Mouse (Mus musculus) lung, postnatal 4 days (tissue): ENCODE results near the gene Rundc3a.
"Not testable (repeated sequence)": the region's sequence is repeated elsewhere in the genome, so short reads cannot be mapped to it uniquely, and the experiment has no call there.

Experiments
- DNase-seq, 2 experiments: peaks; one replicate each; pipeline ENCODE4 v3.0.0; 2021

The Rundc3a gene

DNA sequence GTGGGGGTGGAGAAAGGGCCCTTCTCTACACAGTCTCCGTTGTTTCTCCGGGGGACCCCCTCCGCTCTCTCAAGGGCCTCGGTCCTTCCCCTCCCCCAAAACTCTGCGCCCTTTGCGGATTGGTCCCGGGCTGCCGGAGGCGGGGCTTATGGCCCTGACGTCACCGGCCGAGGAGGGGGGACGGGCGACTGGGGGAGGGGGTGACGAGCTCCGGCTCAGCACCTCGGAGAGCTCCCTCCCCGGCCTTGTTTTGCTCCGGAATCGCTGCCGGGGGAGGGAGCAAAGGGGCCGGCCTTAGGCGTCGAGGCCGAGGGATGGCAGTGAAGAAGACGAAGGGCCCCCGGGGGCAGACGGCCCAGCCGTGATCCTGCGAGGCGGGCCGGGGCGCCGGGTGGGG is at the start of gene Rundc3a:
Gene Rundc3a, plus strand, starts transcription at position 166 of the 397 bp plus-strand sequence.
- DNase-seq, result peak; percentile 87 to 88

DNA sequence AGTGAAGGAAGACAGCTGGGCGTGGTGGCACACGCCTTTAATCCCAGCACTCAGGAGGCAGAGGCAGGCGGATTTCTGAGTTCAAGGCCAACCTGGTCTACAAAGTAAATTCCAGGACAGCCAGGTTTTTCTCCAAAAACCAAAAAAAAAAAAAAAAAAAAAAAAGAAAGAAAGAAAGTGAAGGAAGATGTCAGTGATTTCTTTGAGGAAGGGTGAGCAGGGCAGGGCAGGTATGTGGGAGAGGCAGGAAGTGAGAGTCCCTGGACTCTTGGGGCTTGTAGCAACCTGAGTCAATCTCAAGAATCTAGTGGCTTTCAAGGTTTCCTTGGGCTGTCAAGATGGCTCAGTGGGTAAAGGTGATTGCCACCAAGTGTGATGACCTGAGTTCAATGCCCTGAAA is 48.7 kb upstream of the Rundc3a start:
- no peak for DNase-seq

GRCm38 (mm10) chr11:102346926-102347325 is 46.3 kb upstream of the Rundc3a start:
- DNase-seq, result no peak

- no peak for DNase-seq
These were observed 45.5 kb upstream of the Rundc3a start for GRCm38 (mm10) chr11:102347683-102348082.

- DNase-seq, result no peak
These were observed 45.1 kb upstream of the Rundc3a start for GRCm38 (mm10) chr11:102348101-102348585.

DNA sequence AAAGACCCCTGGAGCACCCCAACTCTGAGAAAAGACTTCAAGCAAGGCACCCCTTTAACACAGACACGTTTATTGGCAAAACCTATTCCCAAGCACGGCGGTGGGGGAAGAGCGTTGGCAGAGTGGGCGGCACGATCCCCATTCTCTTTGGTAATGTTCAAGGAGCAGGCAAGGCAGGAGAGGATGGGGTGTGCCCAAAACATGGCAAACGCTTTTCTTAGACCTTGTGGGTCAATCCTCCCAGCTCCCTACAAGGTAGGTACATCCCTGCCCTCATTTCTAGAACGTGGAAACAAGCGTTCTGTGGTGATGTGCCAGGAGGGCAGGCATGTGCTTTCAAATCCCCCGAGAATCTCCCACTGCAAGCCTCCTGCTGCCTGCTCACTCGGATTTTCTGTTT is 44.4 kb upstream of the Rundc3a start:
- DNase-seq, result no peak

DNA sequence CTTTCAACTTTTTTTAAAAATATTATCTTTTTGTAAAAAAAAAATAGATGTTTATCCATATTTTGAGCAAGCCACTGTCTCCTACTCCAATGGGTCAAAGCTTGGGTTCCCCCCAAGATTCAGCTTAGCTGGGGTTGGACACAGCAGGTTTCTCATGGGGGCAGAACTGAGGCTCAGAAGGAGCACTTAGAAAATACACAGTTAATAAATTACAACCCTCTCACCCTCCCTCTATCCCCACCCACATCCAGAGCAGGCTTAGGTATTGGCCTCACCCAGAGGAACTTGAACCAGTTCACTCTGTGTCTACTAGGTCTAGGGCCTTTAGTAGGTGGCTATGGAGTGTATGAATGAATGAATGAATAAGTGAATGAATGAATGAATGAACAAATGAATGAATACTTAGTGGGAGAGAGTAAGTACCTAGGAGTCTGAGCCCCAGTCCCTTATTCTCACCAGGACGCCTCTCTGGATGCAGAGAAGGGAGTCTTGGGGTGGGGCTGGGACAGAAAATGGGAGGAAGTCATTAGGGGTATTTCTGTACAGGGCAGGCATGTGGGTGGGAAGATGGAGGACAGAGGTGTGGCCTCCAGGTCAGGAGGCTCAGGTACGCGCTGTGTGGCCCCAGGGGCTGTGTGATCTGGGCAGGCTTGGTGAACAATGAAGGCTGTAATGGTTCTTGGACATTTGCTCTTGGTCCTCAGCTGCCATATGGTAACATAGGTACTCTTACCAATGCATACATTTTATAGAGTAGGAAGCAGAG is 43.8 kb upstream of the Rundc3a start:
- no peak for DNase-seq

GRCm38 (mm10) chr11:102350416-102350815 is 42.8 kb upstream of the Rundc3a start:
- DNase-seq, result no peak

DNA sequence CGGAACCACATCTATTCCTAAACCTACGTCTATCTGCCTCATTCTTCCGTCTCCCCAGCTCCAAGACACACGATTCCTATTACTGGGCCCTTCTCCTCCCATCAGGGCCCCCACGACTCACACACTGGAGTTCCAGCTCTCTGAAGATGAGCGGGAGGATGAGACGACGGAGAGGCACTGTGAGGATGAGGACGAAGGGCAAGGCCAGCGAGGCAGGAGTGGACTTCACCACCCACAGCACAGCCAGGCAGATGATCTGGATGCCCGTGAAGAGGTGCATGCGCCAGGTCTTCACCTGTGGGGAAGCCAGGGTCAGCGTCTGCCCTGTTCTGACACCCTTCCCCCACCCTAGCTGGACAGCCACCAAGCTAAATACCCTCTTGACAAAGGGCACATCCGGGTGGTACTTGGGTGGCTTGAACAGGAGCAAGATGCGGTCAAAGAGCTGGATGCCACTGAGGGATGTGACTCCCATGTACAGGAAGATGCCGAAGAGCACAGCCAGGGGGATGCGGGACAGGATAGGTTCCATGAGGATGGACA is 42.2 kb upstream of the Rundc3a start:
- no peak for DNase-seq

- no peak for DNase-seq
These were observed 40.8 kb upstream of the Rundc3a start for GRCm38 (mm10) chr11:102352378-102352777.

DNA sequence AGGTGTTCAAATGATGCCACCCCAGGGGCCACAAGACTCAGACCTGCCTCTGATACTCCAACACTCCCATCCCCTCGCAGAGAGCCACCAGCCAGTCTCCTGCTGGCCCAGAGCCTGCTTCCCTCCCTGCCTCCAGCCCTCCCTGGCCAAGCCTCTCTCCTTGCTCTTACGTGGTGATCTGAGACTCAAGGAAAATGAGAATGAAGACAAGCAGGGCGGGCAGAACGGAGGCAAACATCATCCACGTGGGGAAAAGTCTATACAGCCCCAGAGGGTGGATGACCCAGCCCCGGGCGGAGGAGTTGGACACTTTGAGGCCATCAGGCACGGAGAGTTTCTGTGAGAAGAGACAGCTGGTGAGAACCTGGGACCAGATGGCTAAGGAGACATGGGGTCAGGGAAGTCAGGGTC is 40.2 kb upstream of the Rundc3a start:
- no peak for DNase-seq

- DNase-seq, result no peak
These were observed 37.7 kb upstream of the Rundc3a start for GRCm38 (mm10) chr11:102355501-102355900.

GRCm38 (mm10) chr11:102356190-102356589 is 37.0 kb upstream of the Rundc3a start:
- no peak for DNase-seq

DNA sequence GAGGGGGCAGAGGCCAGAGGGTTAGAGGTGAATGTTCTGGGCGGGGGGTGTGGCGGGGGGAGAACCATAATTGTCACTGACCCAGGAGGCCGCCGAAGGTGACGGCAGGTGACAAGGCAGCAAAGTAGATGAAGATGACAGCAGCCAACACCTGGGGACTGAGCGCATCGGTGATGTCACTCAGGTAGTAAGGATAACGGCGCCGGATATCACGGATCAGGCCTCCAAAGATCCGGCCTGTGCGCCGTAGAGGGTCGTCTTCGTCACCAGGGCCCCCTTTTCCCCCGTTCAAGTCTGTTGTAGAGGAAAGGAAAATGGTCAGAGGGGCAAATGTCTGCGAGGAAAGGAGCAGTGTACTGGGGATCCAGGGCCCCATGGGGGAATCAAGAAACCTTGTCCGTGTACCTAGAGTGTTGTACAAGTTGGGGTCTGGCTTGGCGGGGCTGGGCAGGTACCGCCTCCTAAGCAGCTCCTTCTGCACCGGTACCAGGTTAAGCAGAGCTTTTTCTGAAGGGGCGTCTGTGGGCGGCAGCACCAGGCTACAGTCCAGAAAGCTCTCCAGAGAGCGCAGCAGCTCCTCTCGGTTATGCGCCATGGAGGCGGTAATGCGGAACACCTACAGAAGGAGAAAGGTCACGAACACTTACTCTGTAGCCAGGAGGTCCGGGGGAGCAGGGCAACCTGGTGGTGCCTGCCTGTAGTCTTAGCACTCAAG is 36.4 kb upstream of the Rundc3a start:
- DNase-seq, result no peak

GRCm38 (mm10) chr11:102358365-102358764 is 34.8 kb upstream of the Rundc3a start:
- DNase-seq, result no peak

GRCm38 (mm10) chr11:102361776-102362495 is 31.3 kb upstream of the Rundc3a start:
- DNase-seq, result no peak

DNA sequence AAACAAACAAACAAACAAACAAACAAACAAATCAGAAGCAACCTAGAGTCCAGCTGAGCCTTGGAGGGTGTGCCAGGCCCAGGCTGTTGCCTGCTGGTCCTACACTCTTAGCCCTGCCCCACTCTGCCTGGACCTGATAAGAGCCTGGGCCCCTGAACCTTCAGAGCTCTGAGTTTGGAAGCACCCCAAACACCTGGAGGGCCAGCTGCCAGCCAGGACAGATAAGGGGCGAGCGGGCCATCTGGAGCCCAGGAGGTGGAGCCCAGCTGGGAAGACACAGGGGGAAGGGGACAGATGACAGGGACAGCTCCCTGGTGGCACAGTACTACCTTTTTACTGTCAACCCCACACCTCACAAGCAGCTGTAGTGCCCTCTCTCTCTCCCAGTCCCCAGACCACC is 29.6 kb upstream of the Rundc3a start:
- no peak for DNase-seq

GRCm38 (mm10) chr11:102364570-102365371 is 28.4 kb upstream of the Rundc3a start:
- DNase-seq, result no peak

GRCm38 (mm10) chr11:102365699-102366098 is 27.5 kb upstream of the Rundc3a start:
- no peak for DNase-seq

DNA sequence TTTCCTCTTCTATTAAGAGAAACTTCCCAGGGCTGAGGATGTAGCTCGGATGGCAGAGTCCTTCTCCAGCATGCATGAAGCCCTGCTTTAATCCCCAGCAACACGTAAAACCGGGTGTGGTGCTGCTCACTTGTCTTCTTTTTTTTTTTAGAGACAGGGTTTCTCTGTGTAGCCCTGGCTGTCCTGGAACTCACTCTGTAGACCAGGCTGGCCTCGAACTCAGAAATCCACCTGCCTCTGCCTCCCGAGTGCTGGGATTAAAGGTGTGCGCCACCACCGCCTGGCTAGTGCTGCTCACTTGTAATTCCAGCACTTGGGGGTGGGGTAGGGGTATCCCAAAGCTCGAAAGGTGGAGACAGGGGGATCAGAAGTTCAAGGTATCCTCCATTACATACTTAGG is 27.1 kb upstream of the Rundc3a start, which contains the start of gene Slc4a1:
Gene Slc4a1, minus strand, starts transcription at position 101 of the 400 bp plus-strand sequence.
- DNase-seq, result not testable (repeated sequence)

GRCm38 (mm10) chr11:102367504-102368280 is 25.5 kb upstream of the Rundc3a start:
- no peak for DNase-seq
